Mouse (Mus musculus): Measurements from ENCODE around the gene Olfr733. TPM values are rescaled to one million over a fixed set of nuclear protein-coding genes. Genes with fewer than 3 reads are reported as not detected.

The Olfr733 gene
- polyA plus RNA-seq (2014; fragmentation: Nextera tagmentation; extraction: Ambion mirVana) = not detected in 2 replicates

GRCm38 (mm10) chr14:50301422-50301821 lies at the start of gene Olfr733:
Gene Olfr733, minus strand, starts transcription at chr14:50301522.
- Histone ChIP-seq H3K9ac (ENCODE audit: low read depth, low read length) (no peak within 1 kb of the TSS), H3K9me3 (ENCODE audit: control insufficient read depth, low read length) (no peaks in the 10 kb centered on the region), H3K27ac (ENCODE audit: low read depth, low read length) (no peak within 1 kb of the TSS), H3K4me2 (replicated peaks; ENCODE audit: low read depth, low read length) (no peak within 1 kb of the TSS), H3K4me3 (ENCODE audit: low read length) (no peak within 1 kb of the TSS), H3K27me3 (ENCODE audit: control insufficient read depth, insufficient read depth, low read length) (no peaks in the 10 kb centered on the region), H3K36me3 (ENCODE audit: control insufficient read depth, insufficient read depth, low read length) (no peaks in the 10 kb centered on the region), H3K4me1 (ENCODE audit: control insufficient read depth, insufficient read depth, low read length) (no peaks in the 10 kb centered on the region)
- no peak for ATAC-seq (ENCODE audit: low FRiP score, low TSS enrichment)

- no peak within 1 kb of the TSS for H3K4me2 ChIP-seq (replicated peaks; ENCODE audit: low read depth, low read length)
- H3K36me3 ChIP-seq (ENCODE audit: control insufficient read depth, insufficient read depth, low read length) = no peaks in the 10 kb centered on the region
Measured at GRCm38 (mm10) chr14:50348796-50349195, 47.5 kb upstream of the Olfr733 start, which contains the start of gene Olfr735. Gene Olfr735, minus strand, starts transcription at chr14:50348872.

GRCm38 (mm10) chr14:50326661-50327060 lies 25.3 kb upstream of the Olfr733 start, which contains the start of gene Olfr734:
Gene Olfr734, minus strand, starts transcription at chr14:50326761.
- H3K4me3 ChIP-seq (ENCODE audit: low read length) = no peak within 1 kb of the TSS
- WGBS = 88% methylated on average over 1 of the region's 1 CpGs
- H3K9ac ChIP-seq (ENCODE audit: low read depth, low read length) = no peak within 1 kb of the TSS
- no peaks in the 10 kb centered on the region for H3K9me3 ChIP-seq (ENCODE audit: control insufficient read depth, low read length)
- H3K4me1 ChIP-seq (ENCODE audit: control insufficient read depth, insufficient read depth, low read length) = no peaks in the 10 kb centered on the region
- no peak within 1 kb of the TSS for H3K4me2 ChIP-seq (replicated peaks; ENCODE audit: low read depth, low read length)
- ATAC-seq (ENCODE audit: low FRiP score, low TSS enrichment) = no peak
- H3K27ac ChIP-seq (ENCODE audit: low read depth, low read length) = no peak within 1 kb of the TSS
- H3K36me3 ChIP-seq (ENCODE audit: control insufficient read depth, insufficient read depth, low read length) = no peaks in the 10 kb centered on the region
- H3K27me3 ChIP-seq (ENCODE audit: control insufficient read depth, insufficient read depth, low read length) = no peaks in the 10 kb centered on the region

More at GRCm38 (mm10) chr14:50348796-50349195, 47.5 kb upstream of the Olfr733 start, which contains the start of gene Olfr735:
- H3K9me3 ChIP-seq (ENCODE audit: control insufficient read depth, low read length) = no peaks in the 10 kb centered on the region
- no peaks in the 10 kb centered on the region for H3K27me3 ChIP-seq (ENCODE audit: control insufficient read depth, insufficient read depth, low read length)
- no peak within 1 kb of the TSS for H3K27ac ChIP-seq (ENCODE audit: low read depth, low read length)
- no peak within 1 kb of the TSS for H3K4me3 ChIP-seq (ENCODE audit: low read length)
- 83% methylated on average over 2 of the region's 2 CpGs for WGBS
- H3K4me1 ChIP-seq (ENCODE audit: control insufficient read depth, insufficient read depth, low read length) = no peaks in the 10 kb centered on the region
- no peak for ATAC-seq (ENCODE audit: low FRiP score, low TSS enrichment)
- no peak within 1 kb of the TSS for H3K9ac ChIP-seq (ENCODE audit: low read depth, low read length)

GRCm38 (mm10) chr14:50284106-50284505 lies 17.2 kb downstream of the Olfr733 start, which contains the start of gene Olfr732:
Gene Olfr732, minus strand, starts transcription at chr14:50284206.
- 91% methylated on average over 1 of the region's 1 CpGs for WGBS
- no peak within 1 kb of the TSS for H3K27ac ChIP-seq (ENCODE audit: low read depth, low read length)
- H3K4me1 ChIP-seq (ENCODE audit: control insufficient read depth, insufficient read depth, low read length) = no peaks in the 10 kb centered on the region
- H3K4me2 ChIP-seq (replicated peaks; ENCODE audit: low read depth, low read length) = no peak within 1 kb of the TSS
- no peak within 1 kb of the TSS for H3K4me3 ChIP-seq (ENCODE audit: low read length)
- no peak for ATAC-seq (ENCODE audit: low FRiP score, low TSS enrichment)
- H3K9me3 ChIP-seq (ENCODE audit: control insufficient read depth, low read length) = no peaks in the 10 kb centered on the region
- H3K27me3 ChIP-seq (ENCODE audit: control insufficient read depth, insufficient read depth, low read length) = no peaks in the 10 kb centered on the region
- no peaks in the 10 kb centered on the region for H3K36me3 ChIP-seq (ENCODE audit: control insufficient read depth, insufficient read depth, low read length)
- no peak within 1 kb of the TSS for H3K9ac ChIP-seq (ENCODE audit: low read depth, low read length)

Other genes with a start within 250 kb of the Olfr733 start
- not detected in 2 replicates for gene Olfr726, start 210.6 kb downstream of the Olfr733 start, polyA plus RNA-seq (2014; fragmentation: Nextera tagmentation; extraction: Ambion mirVana)
- gene Olfr727, start 178.3 kb downstream of the Olfr733 start, polyA plus RNA-seq (2014; fragmentation: Nextera tagmentation; extraction: Ambion mirVana) = not detected in 2 replicates
- not detected in 2 replicates for gene Olfr728, start 158.8 kb downstream of the Olfr733 start, polyA plus RNA-seq (2014; fragmentation: Nextera tagmentation; extraction: Ambion mirVana)
- gene Olfr729, start 148.6 kb downstream of the Olfr733 start, polyA plus RNA-seq (2014; fragmentation: Nextera tagmentation; extraction: Ambion mirVana) = not detected in 2 replicates
- not detected in 2 replicates for gene Olfr730, start 113.3 kb downstream of the Olfr733 start, polyA plus RNA-seq (2014; fragmentation: Nextera tagmentation; extraction: Ambion mirVana)
- not detected in 2 replicates for gene Olfr731, start 59.7 kb downstream of the Olfr733 start, polyA plus RNA-seq (2014; fragmentation: Nextera tagmentation; extraction: Ambion mirVana)
- not detected in 2 replicates for gene Olfr732, start 17.3 kb downstream of the Olfr733 start, polyA plus RNA-seq (2014; fragmentation: Nextera tagmentation; extraction: Ambion mirVana)
- not detected in 2 replicates for gene Olfr734, start 25.2 kb upstream of the Olfr733 start, polyA plus RNA-seq (2014; fragmentation: Nextera tagmentation; extraction: Ambion mirVana)
- not detected in 2 replicates for gene Olfr735, start 47.4 kb upstream of the Olfr733 start, polyA plus RNA-seq (2014; fragmentation: Nextera tagmentation; extraction: Ambion mirVana)
- gene Tlr11, start 56.4 kb upstream of the Olfr733 start, polyA plus RNA-seq (2014; fragmentation: Nextera tagmentation; extraction: Ambion mirVana) = not detected in 2 replicates
- not detected in 2 replicates for gene Olfr736, start 79.6 kb upstream of the Olfr733 start, polyA plus RNA-seq (2014; fragmentation: Nextera tagmentation; extraction: Ambion mirVana)
- gene Olfr738, start 106.0 kb upstream of the Olfr733 start, polyA plus RNA-seq (2014; fragmentation: Nextera tagmentation; extraction: Ambion mirVana) = not detected in 2 replicates
- gene Olfr739, start 117.1 kb upstream of the Olfr733 start, polyA plus RNA-seq (2014; fragmentation: Nextera tagmentation; extraction: Ambion mirVana) = not detected in 2 replicates
- gene Olfr740, start 144.0 kb upstream of the Olfr733 start, polyA plus RNA-seq (2014; fragmentation: Nextera tagmentation; extraction: Ambion mirVana) = not detected in 2 replicates
- not detected in 2 replicates for gene Olfr741, start 171.2 kb upstream of the Olfr733 start, polyA plus RNA-seq (2014; fragmentation: Nextera tagmentation; extraction: Ambion mirVana)
- not detected in 2 replicates for gene Olfr742, start 202.1 kb upstream of the Olfr733 start, polyA plus RNA-seq (2014; fragmentation: Nextera tagmentation; extraction: Ambion mirVana)
- not detected in 2 replicates for gene Olfr743, start 220.3 kb upstream of the Olfr733 start, polyA plus RNA-seq (2014; fragmentation: Nextera tagmentation; extraction: Ambion mirVana)